Comparison of ENCODE assay signal across 22 mouse cellular contexts in genomic region chr14:113651296-113651695, GRCm38 (mm10).
DNase-seq lines count a peak whose midpoint lies in the region; ATAC-seq and TF ChIP-seq lines count a peak whose summit lies in the region.
"Had no signal": no experiment of that assay in that cellular context is flagged by ENCODE, and none has a peak within 500 bp of the region (broad histone marks: within the 10 kb centered on the region; RNA-seq: fewer than 3 reads in every experiment).

No protein-coding gene starts in this region.

- no peaks in the 10 kb centered on the region for H3K27me3 ChIP-seq in hindbrain, embryonic 11.5 days (ENCODE audit: control insufficient read depth, insufficient read depth, low read length)
- H3K27me3 ChIP-seq in hindbrain, embryonic 16.5 days (replicated peaks; ENCODE audit: control insufficient read depth, insufficient read depth, low read length), result no peaks in the 10 kb centered on the region
- H3K27me3 ChIP-seq in liver, embryonic 11.5 days (replicated peaks; ENCODE audit: control insufficient read depth, insufficient read depth, low read length), result no peaks in the 10 kb centered on the region
- H3K27me3 ChIP-seq in MEL (ENCODE audit: control insufficient read depth in 1 of 2, insufficient read depth in 2 of 2, low read length in 2 of 2), result no peaks in the 10 kb centered on the region
- H3K27me3 ChIP-seq: CH12.LX, Patski had no signal

- no peak overlapping the region for H3K9ac ChIP-seq in hindbrain, embryonic 11.5 days (ENCODE audit: low read depth, low read length)
- no peak overlapping the region for H3K9ac ChIP-seq in hindbrain, embryonic 16.5 days (ENCODE audit: low read depth, low read length)
- H3K9ac ChIP-seq in liver, embryonic 11.5 days (ENCODE audit: low read depth, low read length), result no peak overlapping the region
- H3K9ac ChIP-seq in MEL (ENCODE audit: control insufficient read depth, low read depth, low read length, poor library complexity, severe bottlenecking), result no peak overlapping the region

- ATAC-seq in hindbrain, embryonic 11.5 days (ENCODE audit: low FRiP score), result peak; percentile 30; the same call in 1 of the 2 replicates
- no peak for ATAC-seq in hindbrain, embryonic 16.5 days
- 0 out of 2 replicates have a peak, but pooled peaks have one; percentile 20 for ATAC-seq in liver, embryonic 11.5 days (replicated peaks; ENCODE audit: low FRiP score)
- ATAC-seq: activated CD4-positive, CD25-positive, alpha-beta regulatory T cell, adult 4 months; CD4-positive, CD25-positive, alpha-beta regulatory T cell, adult 4 months; Patski had no signal

- H3K27ac ChIP-seq in hindbrain, embryonic 11.5 days (ENCODE audit: low read depth, low read length), result no peak overlapping the region
- no peak overlapping the region for H3K27ac ChIP-seq in hindbrain, embryonic 16.5 days (ENCODE audit: low read depth, low read length)
- no peak overlapping the region for H3K27ac ChIP-seq in liver, embryonic 11.5 days (ENCODE audit: low read depth, low read length)
- H3K27ac ChIP-seq in MEL (ENCODE audit: control insufficient read depth, low read depth, low read length), result no peak overlapping the region

- H3K9me3 ChIP-seq in hindbrain, embryonic 11.5 days (ENCODE audit: control insufficient read depth, low read length), result no peaks in the 10 kb centered on the region
- no peaks in the 10 kb centered on the region for H3K9me3 ChIP-seq in hindbrain, embryonic 16.5 days (ENCODE audit: control insufficient read depth, low read length)
- no peaks in the 10 kb centered on the region for H3K9me3 ChIP-seq in liver, embryonic 11.5 days (ENCODE audit: control insufficient read depth, low read length)
- no peaks in the 10 kb centered on the region for H3K9me3 ChIP-seq in MEL (replicated peaks; ENCODE audit: insufficient read depth, low read length)

- WGBS in hindbrain, embryonic 11.5 days, result 75% methylated on average over 5 of the region's 5 CpGs
- WGBS in hindbrain, embryonic 16.5 days, result 80% methylated on average over 5 of the region's 5 CpGs
- 60% methylated on average over 5 of the region's 5 CpGs for WGBS in liver, embryonic 11.5 days

- H3K4me1 ChIP-seq in hindbrain, embryonic 11.5 days (replicated peaks; ENCODE audit: control insufficient read depth, insufficient read depth, low read length), result no peaks in the 10 kb centered on the region
- H3K4me1 ChIP-seq in hindbrain, embryonic 16.5 days (ENCODE audit: control insufficient read depth, insufficient read depth, low read depth, low read length), result no peaks in the 10 kb centered on the region
- H3K4me1 ChIP-seq in liver, embryonic 11.5 days (replicated peaks; ENCODE audit: control insufficient read depth, insufficient read depth, low read length), result no peaks in the 10 kb centered on the region
- peaks cover 3% of the 10 kb centered on the region in 2 experiments; a peak in 2 of 4 replicates for H3K4me1 ChIP-seq in MEL (ENCODE audit: control insufficient read depth in 1 of 2, insufficient read depth in 2 of 2, low read length in 2 of 2)

- TF ChIP-seq POLR2A in MEL (IDR thresholded peaks at IDR 0.05; ENCODE audit: control insufficient read depth in 1 of 2, insufficient read depth in 1 of 2, low read depth in 1 of 2, low read length in 2 of 2, poor library complexity in 1 of 2), result no peak

- TF ChIP-seq RAD21 in MEL (IDR thresholded peaks at IDR 0.05; ENCODE audit: low read depth, low read length), result no peak

- no peak overlapping the region for H3K4me3 ChIP-seq in hindbrain, embryonic 11.5 days (ENCODE audit: low read depth, low read length)
- H3K4me3 ChIP-seq in hindbrain, embryonic 16.5 days (ENCODE audit: low read length), result no peak overlapping the region
- no peak overlapping the region for H3K4me3 ChIP-seq in liver, embryonic 11.5 days (ENCODE audit: low read depth, low read length)
- H3K4me3 ChIP-seq in MEL (ENCODE audit: control insufficient read depth in 1 of 2, insufficient read depth in 1 of 2, low read depth in 2 of 2, low read length in 2 of 2), result no peak overlapping the region

- peak in 1 of 2 experiments; percentile 27; a peak in 1 of 4 replicates for TF ChIP-seq EP300 in MEL (IDR thresholded peaks at IDR 0.05; ENCODE audit: low read depth in 1 of 2, low read length in 2 of 2)

- H3K4me2 ChIP-seq in hindbrain, embryonic 11.5 days (replicated peaks; ENCODE audit: low read depth, low read length), result no peak overlapping the region
- H3K4me2 ChIP-seq in hindbrain, embryonic 16.5 days (ENCODE audit: low read length), result no peak overlapping the region
- no peak overlapping the region for H3K4me2 ChIP-seq in liver, embryonic 11.5 days

- DNase-seq in hindbrain, embryonic 11.5 days (ENCODE audit: low spot score), result no peak
- DNase-seq in liver, embryonic 11.5 days (ENCODE audit: low spot score), result no peak
- no peak for DNase-seq in liver
- peak; percentile 55 for DNase-seq in MEL (ENCODE audit: low read depth, low spot score)
- DNase-seq in heart, adult 9 months (ENCODE audit: low spot score in 2 of 2), result no peak
- DNase-seq: adrenal gland, adult 2 months; adrenal gland, adult 8-10 months; adrenal gland, postnatal 10 days; adrenal gland, postnatal 14 days; adrenal gland, postnatal 25 days; adrenal gland, postnatal 36 days; B cell, adult 2 months; cerebellum, adult 11 months; cerebellum, adult 11-12 months; cerebellum, adult 18-20 months; cerebellum, adult 2 months had no signal

- TF ChIP-seq CTCF in MEL (IDR thresholded peaks at IDR 0.05 in 2 of 3, conservative IDR thresholded peaks at IDR 0.05 in 1 of 3; ENCODE audit: control insufficient read depth in 1 of 3, insufficient read depth in 1 of 3, low read depth in 2 of 3, low read length in 3 of 3, poor library complexity in 1 of 3, severe bottlenecking in 1 of 3), result no peak

- no peaks in the 10 kb centered on the region for H3K79me2 ChIP-seq in MEL (ENCODE audit: control insufficient read depth, insufficient read depth, low read length, poor library complexity)

- H3K36me3 ChIP-seq in hindbrain, embryonic 11.5 days (ENCODE audit: control insufficient read depth, insufficient read depth, low read length), result no peaks in the 10 kb centered on the region
- no peaks in the 10 kb centered on the region for H3K36me3 ChIP-seq in hindbrain, embryonic 16.5 days (ENCODE audit: control insufficient read depth, insufficient read depth, low read length)
- no peaks in the 10 kb centered on the region for H3K36me3 ChIP-seq in liver, embryonic 11.5 days (ENCODE audit: control insufficient read depth, insufficient read depth, low read length)
- no peaks in the 10 kb centered on the region for H3K36me3 ChIP-seq in MEL (ENCODE audit: control insufficient read depth in 1 of 2, insufficient read depth in 2 of 2, low read length in 2 of 2)
- H3K36me3 ChIP-seq: G1E had no signal

TF ChIP-seq in MEL, 35 proteins besides CTCF, POLR2A, EP300 and RAD21:
- TF ChIP-seq BHLHE40 (IDR thresholded peaks at IDR 0.05; ENCODE audit: borderline replicate concordance, low read depth, low read length) (no peak), MXI1 (IDR thresholded peaks at IDR 0.05; ENCODE audit: low read depth, low read length) (no peak), ZC3H11A (IDR thresholded peaks at IDR 0.05; ENCODE audit: low read depth, low read length) (no peak), JUND (IDR thresholded peaks at IDR 0.05; ENCODE audit: low read depth, low read length) (no peak), RCOR1 (IDR thresholded peaks at IDR 0.05; ENCODE audit: low read depth, low read length) (peak; percentile 30; the same call in 1 of the 2 replicates), TBP (IDR thresholded peaks at IDR 0.05; ENCODE audit: low read depth, low read length) (peak; percentile 65; the same call in 1 of the 2 replicates)
TF ChIP-seq in MEL: peak in this region for 2.
